Mouse (Mus musculus): ENCODE results near the gene Gnai3.

DNA sequence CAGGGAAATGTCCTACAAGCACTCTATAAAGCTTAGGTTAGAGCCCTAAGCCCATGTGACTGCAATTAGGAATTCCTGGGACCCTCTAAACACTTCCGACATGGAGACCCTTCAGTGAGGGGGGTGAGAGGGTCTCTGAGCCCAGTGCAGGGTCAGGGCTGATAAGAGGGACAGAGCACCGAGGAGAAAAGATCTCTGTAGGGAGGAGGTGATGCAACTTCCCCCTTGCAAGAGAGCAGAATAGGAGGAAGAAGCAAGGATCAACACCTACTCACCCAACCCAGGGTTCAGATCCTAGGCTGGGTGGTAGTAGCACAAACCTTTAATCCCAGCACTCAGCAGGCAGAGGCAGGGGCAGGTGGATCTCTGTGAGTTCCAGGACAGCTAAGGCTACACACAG is 62.8 kb downstream of the Gnai3 start:
- TF ChIP-seq CHD2 (IDR thresholded peaks at IDR 0.05; ENCODE audit: low read length) (no peak), GABPA (IDR thresholded peaks at IDR 0.05; ENCODE audit: insufficient replicate concordance, low read depth, low read length) (no peak), EP300 (IDR thresholded peaks at IDR 0.05; ENCODE audit: low read length) (no peak), CTCF (conservative IDR thresholded peaks at IDR 0.05 in 1 of 2, IDR thresholded peaks at IDR 0.05 in 1 of 2; ENCODE audit: low read depth in 2 of 2, low read length in 2 of 2) (no peak), MAX (IDR thresholded peaks at IDR 0.05; ENCODE audit: low read length) (no peak), MAFK (IDR thresholded peaks at IDR 0.05; ENCODE audit: insufficient replicate concordance, low read length) (no peak), POLR2AphosphoS2 (IDR thresholded peaks at IDR 0.05; ENCODE audit: low read depth, low read length) (no peak), UBTF (IDR thresholded peaks at IDR 0.05; ENCODE audit: low read depth, low read length) (no peak), KAT2A (IDR thresholded peaks at IDR 0.05; ENCODE audit: insufficient replicate concordance, low read length) (no peak), PAX5 (IDR thresholded peaks at IDR 0.05; ENCODE audit: low read length) (no peak), BHLHE40 (IDR thresholded peaks at IDR 0.05; ENCODE audit: low read depth, low read length) (no peak), IRF4 (IDR thresholded peaks at IDR 0.05; ENCODE audit: low read depth, low read length) (no peak)
